Mouse (Mus musculus): ENCODE results near the gene Kifc3. TPM values are rescaled to one million over a fixed set of nuclear protein-coding genes. Genes with fewer than 3 reads are reported as not detected.

The Kifc3 gene
- polyA plus RNA-seq, 1 experiment from 2014 or later, result 20.9 TPM

GRCm38 (mm10) chr8:95205946-95206345, 3.3 kb upstream of the Kifc3 start:
- WGBS, result 32% methylated on average over 8 of the region's 8 CpGs

GRCm38 (mm10) chr8:95204039-95204380, 1.4 kb upstream of the Kifc3 start:
- H3K4me1 ChIP-seq (replicated peaks; ENCODE audit: control insufficient read depth, insufficient read depth, low read length), result no peaks in the 10 kb centered on the region
- no peak overlapping the region for H3K27ac ChIP-seq (ENCODE audit: low read depth, low read length)
- no peak overlapping the region for H3K9ac ChIP-seq (ENCODE audit: low read depth, low read length)
- TF ChIP-seq CTCF (IDR thresholded peaks at IDR 0.05; ENCODE audit: low read depth), result peak; percentile 97
- no peak overlapping the region for H3K4me2 ChIP-seq (replicated peaks; ENCODE audit: low read depth)
- H3K9me3 ChIP-seq (ENCODE audit: control insufficient read depth), result no peaks in the 10 kb centered on the region
- no peak for ATAC-seq
- H3K27me3 ChIP-seq (replicated peaks; ENCODE audit: control insufficient read depth, insufficient read depth, low read length), result no peaks in the 10 kb centered on the region
- WGBS, result 18% methylated on average over 10 of the region's 10 CpGs
- no peak overlapping the region for H3K4me3 ChIP-seq (ENCODE audit: low read depth, low read length)
- H3K36me3 ChIP-seq (ENCODE audit: control insufficient read depth, insufficient read depth), result no peaks in the 10 kb centered on the region

More at GRCm38 (mm10) chr8:95205946-95206345, 3.3 kb upstream of the Kifc3 start:
- H3K9me3 ChIP-seq (ENCODE audit: control insufficient read depth), result no peaks in the 10 kb centered on the region
- no peak overlapping the region for H3K27ac ChIP-seq (ENCODE audit: low read depth, low read length)
- no peak overlapping the region for H3K9ac ChIP-seq (ENCODE audit: low read depth, low read length)
- H3K36me3 ChIP-seq (ENCODE audit: control insufficient read depth, insufficient read depth), result no peaks in the 10 kb centered on the region
- no peak overlapping the region for H3K4me2 ChIP-seq (replicated peaks; ENCODE audit: low read depth)
- H3K4me3 ChIP-seq (ENCODE audit: low read depth, low read length), result no peak overlapping the region
- no peak for TF ChIP-seq CTCF (IDR thresholded peaks at IDR 0.05; ENCODE audit: low read depth)
- no peaks in the 10 kb centered on the region for H3K27me3 ChIP-seq (replicated peaks; ENCODE audit: control insufficient read depth, insufficient read depth, low read length)
- no peak for ATAC-seq
- no peaks in the 10 kb centered on the region for H3K4me1 ChIP-seq (replicated peaks; ENCODE audit: control insufficient read depth, insufficient read depth, low read length)

- no peak overlapping the region for H3K4me2 ChIP-seq (replicated peaks; ENCODE audit: low read depth)
- TF ChIP-seq CTCF (IDR thresholded peaks at IDR 0.05; ENCODE audit: low read depth), result no peak
- H3K36me3 ChIP-seq (ENCODE audit: control insufficient read depth, insufficient read depth), result no peaks in the 10 kb centered on the region
- H3K27me3 ChIP-seq (replicated peaks; ENCODE audit: control insufficient read depth, insufficient read depth, low read length), result no peaks in the 10 kb centered on the region
- no peaks in the 10 kb centered on the region for H3K9me3 ChIP-seq (ENCODE audit: control insufficient read depth)
- no peak overlapping the region for H3K4me3 ChIP-seq (ENCODE audit: low read depth, low read length)
- 47% methylated on average over 9 of the region's 9 CpGs for WGBS
- H3K27ac ChIP-seq (ENCODE audit: low read depth, low read length), result no peak overlapping the region
- no peak overlapping the region for H3K9ac ChIP-seq (ENCODE audit: low read depth, low read length)
- ATAC-seq, result no peak
- no peaks in the 10 kb centered on the region for H3K4me1 ChIP-seq (replicated peaks; ENCODE audit: control insufficient read depth, insufficient read depth, low read length)
Measured at GRCm38 (mm10) chr8:95203326-95204038, 870 bp upstream of the Kifc3 start.

- no peak for ATAC-seq
- peak overlapping the region; percentile 26 for H3K4me3 ChIP-seq (ENCODE audit: low read depth, low read length)
- H3K9me3 ChIP-seq (ENCODE audit: control insufficient read depth), result no peaks in the 10 kb centered on the region
- H3K4me2 ChIP-seq (replicated peaks; ENCODE audit: low read depth), result peak overlapping the region; percentile 57
- no peaks in the 10 kb centered on the region for H3K27me3 ChIP-seq (replicated peaks; ENCODE audit: control insufficient read depth, insufficient read depth, low read length)
- no peaks in the 10 kb centered on the region for H3K4me1 ChIP-seq (replicated peaks; ENCODE audit: control insufficient read depth, insufficient read depth, low read length)
- TF ChIP-seq CTCF (IDR thresholded peaks at IDR 0.05; ENCODE audit: low read depth), result no peak
- 49% methylated on average over 8 of the region's 8 CpGs for WGBS
- 0 out of 2 replicates have a peak overlapping the region, but pooled peaks have one; percentile 41 for H3K27ac ChIP-seq (ENCODE audit: low read depth, low read length)
- H3K36me3 ChIP-seq (ENCODE audit: control insufficient read depth, insufficient read depth), result no peaks in the 10 kb centered on the region
- 0 out of 2 replicates have a peak overlapping the region, but pooled peaks have one; percentile 28 for H3K9ac ChIP-seq (ENCODE audit: low read depth, low read length)
Measured at GRCm38 (mm10) chr8:95202056-95202570, 499 bp downstream of the Kifc3 start.

GRCm38 (mm10) chr8:95201491-95201890, 1.1 kb downstream of the Kifc3 start:
- H3K27me3 ChIP-seq (replicated peaks; ENCODE audit: control insufficient read depth, insufficient read depth, low read length), result no peaks in the 10 kb centered on the region
- H3K4me2 ChIP-seq (replicated peaks; ENCODE audit: low read depth), result peak overlapping the region; percentile 57
- no peak for TF ChIP-seq CTCF (IDR thresholded peaks at IDR 0.05; ENCODE audit: low read depth)
- no peak for ATAC-seq
- H3K9ac ChIP-seq (ENCODE audit: low read depth, low read length), result no peak overlapping the region
- H3K36me3 ChIP-seq (ENCODE audit: control insufficient read depth, insufficient read depth), result no peaks in the 10 kb centered on the region
- 56% methylated on average over 7 of the region's 7 CpGs for WGBS
- H3K27ac ChIP-seq (ENCODE audit: low read depth, low read length), result no peak overlapping the region
- H3K4me3 ChIP-seq (ENCODE audit: low read depth, low read length), result peak overlapping the region; percentile 26
- no peaks in the 10 kb centered on the region for H3K9me3 ChIP-seq (ENCODE audit: control insufficient read depth)
- H3K4me1 ChIP-seq (replicated peaks; ENCODE audit: control insufficient read depth, insufficient read depth, low read length), result no peaks in the 10 kb centered on the region

- Histone ChIP-seq H3K9me3 (ENCODE audit: control insufficient read depth) (no peaks in the 10 kb centered on the region), H3K9ac (ENCODE audit: low read depth, low read length) (no peak overlapping the region), H3K4me3 (ENCODE audit: low read depth, low read length) (no peak overlapping the region; the same call in 1 of the 2 replicates), H3K27me3 (replicated peaks; ENCODE audit: control insufficient read depth, insufficient read depth, low read length) (no peaks in the 10 kb centered on the region), H3K4me2 (replicated peaks; ENCODE audit: low read depth) (peak overlapping the region; percentile 43), H3K4me1 (replicated peaks; ENCODE audit: control insufficient read depth, insufficient read depth, low read length) (no peaks in the 10 kb centered on the region), H3K27ac (ENCODE audit: low read depth, low read length) (no peak overlapping the region), H3K36me3 (ENCODE audit: control insufficient read depth, insufficient read depth) (no peaks in the 10 kb centered on the region)
- no peak; the same call in 1 of the 2 replicates for TF ChIP-seq CTCF (IDR thresholded peaks at IDR 0.05; ENCODE audit: low read depth)
- 40% methylated on average over 9 of the region's 9 CpGs for WGBS
- no peak for ATAC-seq
Measured at GRCm38 (mm10) chr8:95200001-95200405, 2.6 kb downstream of the Kifc3 start.
